Mouse (Mus musculus): ENCODE results near the gene Asb4.
"Not testable (repeated sequence)": the region's sequence is repeated elsewhere in the genome, so short reads cannot be mapped to it uniquely, and the experiment has no call there.

The Asb4 gene

DNA sequence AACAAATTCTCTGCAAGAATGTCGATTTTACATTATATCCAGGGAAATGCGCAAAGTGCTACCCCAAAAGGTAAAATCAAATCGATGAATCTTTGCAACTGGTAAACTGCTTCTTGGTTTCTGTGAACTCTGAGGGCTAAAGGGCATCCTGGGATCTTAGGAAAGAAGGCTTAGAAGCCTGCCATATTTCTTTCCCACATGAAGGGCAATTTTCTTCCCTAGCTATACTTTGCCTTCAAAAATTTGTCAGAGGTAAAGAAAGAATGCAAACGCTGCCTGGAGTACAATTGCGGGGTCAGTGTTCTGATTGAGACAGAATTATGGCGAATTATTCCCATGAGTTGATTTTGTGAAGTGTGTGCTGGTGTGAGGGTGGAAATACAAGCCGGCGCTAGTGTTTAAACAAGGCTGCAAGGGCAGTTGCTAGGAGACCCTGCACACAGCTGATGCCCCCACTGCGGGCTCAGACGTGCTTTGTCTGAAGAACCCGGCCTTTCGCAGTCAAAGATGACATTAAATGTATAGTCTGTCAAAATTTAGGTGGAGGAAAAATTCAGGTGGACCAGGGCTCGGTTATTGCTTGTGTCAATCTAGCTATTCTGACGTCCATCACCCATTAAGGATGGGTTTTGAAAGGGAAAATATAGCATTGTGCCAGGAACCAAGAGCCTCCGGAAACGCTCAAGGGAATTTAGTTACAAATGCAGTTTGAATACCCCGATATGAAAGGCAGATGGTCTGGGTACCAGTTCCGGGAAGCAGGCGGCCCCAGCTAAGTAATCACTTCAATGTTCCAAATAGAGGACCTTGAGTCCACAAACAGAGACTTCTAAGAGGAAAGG is at the start of gene Asb4:
TSS of gene Asb4 (plus strand) at position 51 of the 842 bp plus-strand sequence.
- in situ Hi-C loops (cut with MboI; ENCODE audit: low sequenced_read_pairs): loop anchor here (10.0 kb wide), 1 partner anchor 819 kb away; no protein-coding TSS in a partner anchor

DNA sequence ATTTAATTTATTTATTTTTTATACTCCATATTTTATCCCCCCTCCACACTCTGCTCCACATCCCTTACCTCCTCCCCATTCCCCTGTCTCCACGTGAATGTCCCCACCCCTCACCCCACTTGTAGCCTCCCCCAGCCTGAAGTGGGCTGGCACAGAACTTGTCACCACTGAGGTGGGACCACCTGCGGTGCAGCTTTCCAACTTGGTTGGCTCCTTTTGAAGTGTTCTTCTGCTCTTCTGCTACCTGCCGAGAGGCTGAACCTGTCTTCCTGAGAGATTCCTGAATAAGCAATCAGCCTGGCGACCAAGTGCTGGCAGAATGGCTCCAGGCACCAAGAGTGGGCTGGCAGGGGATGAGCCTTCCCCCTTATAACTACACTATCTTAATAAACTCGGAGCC is 49.2 kb upstream of the Asb4 start:
- in situ Hi-C loops (cut with MboI; ENCODE audit: low sequenced_read_pairs): no loop called here

DNA sequence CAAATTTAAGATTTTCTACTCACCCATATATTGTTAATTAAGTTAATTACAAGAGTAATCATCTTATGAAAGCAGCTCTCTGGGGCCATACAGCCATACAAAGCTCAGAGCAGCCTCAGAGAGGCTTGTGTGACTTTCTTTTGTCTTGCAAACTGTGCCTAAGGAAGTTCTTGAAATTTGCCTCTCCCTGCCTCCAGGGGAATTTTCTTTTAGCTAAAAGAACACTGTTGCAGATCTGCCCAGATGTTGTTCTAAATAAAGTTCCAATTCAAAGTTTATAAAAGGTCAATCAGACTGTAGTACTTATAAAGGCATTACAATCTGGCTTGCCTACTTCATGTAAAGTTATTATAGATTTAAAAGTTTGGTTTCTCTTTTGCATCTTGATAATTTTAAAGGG is 47.2 kb upstream of the Asb4 start:
- in situ Hi-C loops (cut with MboI; ENCODE audit: low sequenced_read_pairs): not testable (repeated sequence)

GRCm38 (mm10) chr6:5338781-5339180 is 44.4 kb upstream of the Asb4 start:
- in situ Hi-C loops (cut with MboI; ENCODE audit: low sequenced_read_pairs): not testable (repeated sequence)

- in situ Hi-C loops (cut with MboI; ENCODE audit: low sequenced_read_pairs): not testable (repeated sequence)
Observed at GRCm38 (mm10) chr6:5339283-5339682, 43.9 kb upstream of the Asb4 start.

DNA sequence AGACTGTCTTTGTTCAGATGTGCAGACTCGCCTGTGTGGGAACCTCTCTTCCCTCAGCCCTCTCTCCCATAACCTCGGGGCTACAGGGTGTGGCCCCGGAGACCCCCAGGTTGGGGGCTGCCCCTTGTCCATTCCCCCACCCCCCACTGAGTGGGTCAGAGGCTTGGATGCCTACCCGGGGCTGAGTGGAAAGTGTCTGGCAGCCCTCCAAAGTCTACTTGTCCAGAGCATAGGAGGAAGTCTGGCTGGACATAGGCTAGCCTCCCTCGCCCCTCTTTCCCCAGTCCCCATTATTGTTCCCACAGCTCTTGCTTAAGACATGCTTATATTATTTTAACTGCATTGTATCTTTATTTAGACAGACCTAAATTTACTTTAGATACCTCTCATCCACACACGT is 38.9 kb upstream of the Asb4 start:
- in situ Hi-C loops (cut with MboI; ENCODE audit: low sequenced_read_pairs): no loop called here

DNA sequence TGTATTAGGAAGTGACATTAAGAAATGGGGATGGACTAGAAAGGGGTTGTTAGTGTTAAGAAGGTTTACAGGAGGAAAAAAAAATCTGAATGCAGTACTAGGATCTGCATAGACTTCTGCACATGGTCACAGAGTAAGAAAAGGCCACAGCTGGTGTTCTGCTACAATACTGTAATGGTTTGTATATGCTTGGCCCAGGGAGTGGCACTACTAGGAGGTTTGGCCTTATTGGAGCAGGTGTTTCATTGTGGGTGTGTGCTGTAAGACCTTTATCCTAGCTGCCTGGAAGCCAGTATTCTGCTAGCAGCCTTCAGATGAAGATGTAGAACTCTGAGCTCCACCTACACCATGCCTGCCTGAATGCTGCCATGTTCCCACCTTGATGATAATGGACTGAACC is 25.3 kb upstream of the Asb4 start:
- in situ Hi-C loops (cut with MboI; ENCODE audit: low sequenced_read_pairs): no loop called here

DNA sequence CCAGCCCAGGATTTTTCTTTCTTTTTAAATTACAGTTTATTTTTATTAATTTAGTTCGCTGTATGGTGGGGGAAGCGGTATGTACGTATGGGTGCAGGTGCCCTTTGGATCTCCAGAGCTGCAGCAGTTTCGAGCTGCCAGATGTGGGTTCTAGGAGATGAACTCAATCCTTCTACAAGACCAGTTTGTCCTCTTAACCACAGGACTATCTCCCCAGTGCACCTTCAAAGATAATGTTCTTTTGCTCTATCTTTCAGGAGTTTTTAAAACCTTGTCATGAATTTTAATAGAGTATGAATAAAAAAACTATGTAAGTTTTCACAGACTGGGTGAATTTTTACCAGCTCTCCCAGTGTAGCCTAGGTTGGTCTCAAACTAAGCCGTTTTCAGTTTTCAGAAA is 22.8 kb upstream of the Asb4 start:
- in situ Hi-C loops (cut with MboI; ENCODE audit: low sequenced_read_pairs): no loop called here

DNA sequence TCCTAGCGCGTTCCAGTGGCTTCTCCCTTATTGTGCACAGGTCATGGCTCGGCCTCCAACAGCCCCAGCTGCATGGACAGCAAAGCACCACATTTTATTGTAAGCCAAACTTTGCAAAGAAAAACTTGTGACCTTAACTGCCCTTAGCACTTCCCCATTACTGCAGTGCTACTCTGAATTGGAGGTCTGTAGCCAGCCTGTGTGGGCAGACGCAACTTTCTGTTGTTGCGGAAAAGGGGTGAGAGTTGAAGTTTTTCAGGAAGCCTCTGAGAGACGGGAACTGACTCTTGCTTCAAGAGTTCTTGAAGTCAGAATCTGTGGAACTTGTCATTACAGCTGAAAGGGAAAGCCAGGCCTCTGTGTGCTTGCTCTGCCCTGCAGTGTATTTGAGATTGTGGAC is 21.2 kb upstream of the Asb4 start:
- in situ Hi-C loops (cut with MboI; ENCODE audit: low sequenced_read_pairs): no loop called here

GRCm38 (mm10) chr6:5365845-5366244 is 17.3 kb upstream of the Asb4 start:
- in situ Hi-C loops (cut with MboI; ENCODE audit: low sequenced_read_pairs): no loop called here

- in situ Hi-C loops (cut with MboI; ENCODE audit: low sequenced_read_pairs): no loop called here
Observed at GRCm38 (mm10) chr6:5376884-5377283, 6.3 kb upstream of the Asb4 start.

DNA sequence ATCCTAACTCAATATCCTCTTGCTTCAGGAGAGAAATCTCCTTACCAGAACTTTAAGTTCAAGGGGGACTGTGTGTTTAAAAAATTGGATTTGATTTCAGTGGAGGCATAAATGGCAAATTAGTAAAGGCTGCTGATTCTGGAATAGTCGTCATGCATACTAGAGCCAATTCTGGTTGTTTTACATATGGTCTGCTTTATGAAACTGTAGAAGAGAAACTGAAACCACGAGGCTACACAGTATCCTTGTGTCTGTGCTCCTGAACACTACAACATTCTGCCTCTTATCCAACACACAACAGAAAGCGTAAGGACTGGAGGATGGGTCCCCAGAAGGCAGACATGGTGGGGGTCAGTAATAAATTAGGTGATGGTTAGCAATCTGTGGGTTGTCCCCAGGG is 4.1 kb upstream of the Asb4 start:
- in situ Hi-C loops (cut with MboI; ENCODE audit: low sequenced_read_pairs): no loop called here

GRCm38 (mm10) chr6:5379781-5380623 is 3.2 kb upstream of the Asb4 start:
- in situ Hi-C loops (cut with MboI; ENCODE audit: low sequenced_read_pairs): loop anchor here (10.0 kb wide), 1 partner anchor 815 kb away; no protein-coding TSS in a partner anchor

DNA sequence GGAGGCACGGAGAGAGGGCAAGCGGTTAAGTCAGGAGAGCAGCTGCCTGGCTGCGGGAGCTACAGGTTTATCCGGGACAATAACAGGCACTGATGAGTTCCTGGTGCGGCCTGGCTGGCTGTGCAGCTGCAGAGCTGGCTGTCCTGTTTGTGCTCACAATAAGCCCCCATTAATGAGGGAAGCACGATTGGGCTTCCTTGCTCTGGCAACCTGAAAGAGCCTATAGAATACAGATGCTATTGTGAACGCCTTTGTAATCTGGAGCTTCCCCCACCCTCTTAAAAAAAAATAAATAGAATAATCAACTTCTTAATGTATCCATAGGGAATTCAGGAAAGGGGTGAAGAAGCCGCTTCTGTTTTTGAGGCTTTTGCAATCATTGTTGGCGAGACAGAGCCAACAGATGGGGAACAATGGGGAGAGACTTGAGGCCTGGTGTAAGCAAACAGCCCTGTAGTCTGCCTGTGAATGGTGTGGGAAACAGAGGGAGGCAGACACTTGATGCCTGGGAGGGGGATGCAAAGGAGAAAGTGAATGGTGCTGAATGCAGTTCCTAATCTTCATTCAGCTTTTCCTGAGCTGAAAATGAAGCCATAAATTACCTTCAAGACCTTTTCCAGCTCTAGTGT is 2.4 kb upstream of the Asb4 start:
- in situ Hi-C loops (cut with MboI; ENCODE audit: low sequenced_read_pairs): loop anchor here (10.0 kb wide), 1 partner anchor 816 kb away; no protein-coding TSS in a partner anchor

DNA sequence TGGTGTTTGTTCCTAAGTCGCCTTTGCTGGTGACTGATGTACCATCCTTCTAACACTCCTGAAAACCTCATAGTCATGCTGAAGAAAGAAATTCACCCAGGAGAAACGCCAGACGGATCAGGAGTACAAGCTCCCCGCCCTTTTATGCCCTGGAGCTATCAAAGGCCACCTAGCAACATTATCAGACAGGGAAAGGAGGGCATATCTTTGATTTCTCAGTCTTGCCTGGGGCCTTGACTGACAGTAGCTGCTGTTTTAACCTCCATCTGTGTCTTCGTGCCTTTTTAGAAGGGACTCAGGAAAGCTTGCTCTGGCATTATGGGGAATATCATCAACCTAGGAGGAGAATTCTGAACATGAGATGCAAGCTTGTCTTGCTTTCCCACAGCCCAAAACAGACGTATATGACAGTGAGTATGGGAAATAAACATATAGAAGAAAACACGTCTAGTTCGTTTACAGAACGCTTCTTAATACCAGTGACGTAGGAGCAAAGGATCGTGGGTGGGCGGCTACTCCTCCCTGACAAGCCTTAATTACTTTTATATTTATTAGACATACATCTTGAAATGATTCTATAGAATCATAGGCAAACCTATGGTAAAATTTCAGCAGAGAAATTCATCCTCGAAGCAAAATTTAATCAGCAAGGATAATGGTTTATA is 1.1 kb upstream of the Asb4 start:
- in situ Hi-C loops (cut with MboI; ENCODE audit: low sequenced_read_pairs): loop anchor here (10.0 kb wide), 1 partner anchor 817 kb away; no protein-coding TSS in a partner anchor

DNA sequence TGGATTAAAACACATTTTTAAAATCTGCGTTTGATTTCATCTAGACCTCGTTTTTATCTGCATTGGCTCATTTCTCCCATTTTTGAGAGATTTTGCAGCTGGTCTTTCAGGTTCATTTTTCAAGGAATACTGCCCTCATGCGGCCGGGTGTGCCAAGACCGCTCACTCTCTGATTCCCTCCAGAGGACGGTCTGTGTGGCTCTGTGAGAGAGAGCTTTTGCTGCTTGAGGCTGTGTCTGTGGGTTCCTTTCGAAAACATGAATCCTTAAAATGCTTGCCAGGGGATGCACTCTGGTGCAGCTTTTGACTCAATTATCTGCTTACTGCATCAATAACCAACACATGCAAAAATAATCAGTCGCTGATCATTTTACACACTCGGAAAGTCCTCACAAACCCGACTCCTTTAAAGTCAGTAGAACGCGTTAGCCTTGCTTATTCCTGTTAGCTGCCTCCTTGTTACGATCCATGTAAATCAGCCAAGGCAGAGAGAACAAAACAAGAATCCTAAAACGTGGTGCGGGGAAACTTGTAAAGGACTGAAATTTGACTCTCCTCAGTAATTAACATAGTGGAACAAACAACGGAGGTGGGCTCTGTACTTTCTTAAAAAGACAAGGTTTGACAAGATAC is 487 bp upstream of the Asb4 start:
- in situ Hi-C loops (cut with MboI; ENCODE audit: low sequenced_read_pairs): loop anchor here (10.0 kb wide), 1 partner anchor 818 kb away; no protein-coding TSS in a partner anchor

GRCm38 (mm10) chr6:5384178-5384490 is 948 bp downstream of the Asb4 start:
- in situ Hi-C loops (cut with MboI; ENCODE audit: low sequenced_read_pairs): loop anchor here (10.0 kb wide), 1 partner anchor 819 kb away; no protein-coding TSS in a partner anchor

- in situ Hi-C loops (cut with MboI; ENCODE audit: low sequenced_read_pairs): loop anchor here (10.0 kb wide), 1 partner anchor 820 kb away; no protein-coding TSS in a partner anchor
Observed at GRCm38 (mm10) chr6:5385161-5385640, 2.0 kb downstream of the Asb4 start.

GRCm38 (mm10) chr6:5386486-5386885 is 3.3 kb downstream of the Asb4 start:
- in situ Hi-C loops (cut with MboI; ENCODE audit: low sequenced_read_pairs): loop anchor here (10.0 kb wide), 1 partner anchor 822 kb away; no protein-coding TSS in a partner anchor

- in situ Hi-C loops (cut with MboI; ENCODE audit: low sequenced_read_pairs): loop anchor here (10.0 kb wide), 1 partner anchor 823 kb away; no protein-coding TSS in a partner anchor
Observed at GRCm38 (mm10) chr6:5387396-5387795, 4.2 kb downstream of the Asb4 start.

Data from CH12F3 (cell line).